Mouse (Mus musculus) heart, postnatal 0 days (tissue): Measurements from ENCODE around the gene Alx1. TPM values are rescaled to one million over a fixed set of nuclear protein-coding genes. Genes with fewer than 3 reads are reported as not detected.

Experiments
- ATAC-seq: fragments of 200-750 bp; cut with Nextera tagmentation; 2 replicates; pipeline ENCODE4 v1.8.0; 2017; ENCODE audit warnings: low read depth, moderate number of reproducible peaks, moderate library complexity; ENCODE audit not compliant: insufficient read depth
- DNase-seq: peaks from one replicate; pipeline ENCODE4 v3.0.0-alpha.2; 2016; ENCODE audit warnings: low spot score
- H3K27ac ChIP-seq: fragments of 300-500 bp; sonication (generic); 2 replicates; pipeline ENCODE4 v1.5.1; 2014; ENCODE audit warnings: low read depth, mild to moderate bottlenecking
- H3K27me3 ChIP-seq: fragments of 300-500 bp; sonication (generic); 2 replicates; pipeline ENCODE4 v1.6.1; 2014; ENCODE audit warnings: low read length, mixed read lengths; ENCODE audit not compliant: control insufficient read depth, insufficient read depth
- H3K36me3 ChIP-seq: fragments of 300-500 bp; sonication (generic); replicated peaks from 2 replicates; pipeline ENCODE4 v1.6.1; 2014; ENCODE audit warnings: low read length, mixed read lengths; ENCODE audit not compliant: control insufficient read depth, insufficient read depth
- H3K4me1 ChIP-seq: fragments of 300-500 bp; sonication (generic); 2 replicates; pipeline ENCODE4 v1.6.1; 2014; ENCODE audit warnings: antibody characterized with exemption; ENCODE audit not compliant: control insufficient read depth, insufficient read depth
- H3K4me2 ChIP-seq: fragments of 300-500 bp; sonication (generic); 2 replicates; pipeline ENCODE4 v1.6.1; 2014; ENCODE audit warnings: low read depth, mild to moderate bottlenecking, low read length, moderate library complexity
- H3K4me3 ChIP-seq: fragments of 300-500 bp; sonication (generic); 2 replicates; pipeline ENCODE4 v1.5.1; 2014; ENCODE audit warnings: low read depth, low read length
- H3K9ac ChIP-seq: fragments of 300-500 bp; sonication (generic); replicated peaks from 2 replicates; pipeline ENCODE4 v1.6.1; 2014; ENCODE audit warnings: low read depth, low read length, mixed read lengths
- H3K9me3 ChIP-seq: fragments of 300-500 bp; sonication (generic); replicated peaks from 2 replicates; pipeline ENCODE4 v1.6.1; 2016; ENCODE audit warnings: low read length; ENCODE audit not compliant: control insufficient read depth
- CTCF ChIP-seq: IDR thresholded peaks from 2 replicates; pipeline ENCODE4 v1.5.1; 2016; ENCODE audit warnings: antibody characterized with exemption, control low read depth, low read depth
- EP300 ChIP-seq: IDR thresholded peaks from 2 replicates; pipeline ENCODE4 v1.6.1; 2016; ENCODE audit warnings: antibody characterized with exemption, low read depth
- WGBS: fragments of 180-500 bp; shearing (Covaris S2); extraction: QIAGEN DNeasy Blood & Tissue Kit; methylation state at CpG from one replicate; pipeline ENCODE4 v1.1.7; 2014; 5-methylcytosine and 5-hydroxymethylcytosine counted together
- polyA plus RNA-seq: library from polyadenylated mRNA; unstranded; fragments of >200 nt; fragmentation: Nextera tagmentation; extraction: Ambion mirVana; gene quantifications from 2 replicates; pipeline ENCODE4 v1.2.1, GENCODE M21; 2015
- total RNA-seq: library from RNA; depleted of rRNA; stranded (reverse); fragments of >200 nt; gene quantifications from 2 replicates; pipeline ENCODE4 v1.2.3, GENCODE M21; 2014; ENCODE audit warnings: low replicate concordance; rRNA removed

Alx1 gene
- not detected in 2 replicates for total RNA-seq
- 0.08 TPM in 1 of 2 replicates, not detected in the other for polyA plus RNA-seq

- H3K4me3 ChIP-seq: peak within 1 kb of the TSS; percentile 44
These were observed at the start of gene Alx1 for GRCm38 (mm10) chr10:103029730-103030490. TSS of gene Alx1 (minus strand) at chr10:103030215.

GRCm38 (mm10) chr10:103049593-103049992 is 19.6 kb upstream of the Alx1 start:
- Histone ChIP-seq H3K4me3 (no peak overlapping the region), H3K36me3 (no peaks in the 10 kb centered on the region), H3K27me3 (no peaks in the 10 kb centered on the region), H3K4me1 (no peaks in the 10 kb centered on the region), H3K9ac (no peak overlapping the region), H3K4me2 (no peak overlapping the region), H3K9me3 (no peaks in the 10 kb centered on the region), H3K27ac (no peak overlapping the region)
- no peak for ATAC-seq
- TF ChIP-seq CTCF (no peak), EP300 (no peak)
- 72% methylated on average over 2 of the region's 2 CpGs for WGBS
- no peak for DNase-seq

More at GRCm38 (mm10) chr10:103029730-103030490, at the start of gene Alx1:
- no peak within 1 kb of the TSS for H3K27ac ChIP-seq
- DNase-seq: no peak
- WGBS: 4% methylated on average over 32 of the region's 32 CpGs
- no peak for ATAC-seq
- TF ChIP-seq EP300: no peak
- H3K9me3 ChIP-seq: no peaks in the 10 kb centered on the region
- no peak within 1 kb of the TSS for H3K9ac ChIP-seq
- peaks cover 91% of the 10 kb centered on the region for H3K27me3 ChIP-seq
- no peaks in the 10 kb centered on the region for H3K36me3 ChIP-seq
- no peak within 1 kb of the TSS for H3K4me2 ChIP-seq
- no peaks in the 10 kb centered on the region for H3K4me1 ChIP-seq

GRCm38 (mm10) chr10:103046623-103047022 is 16.6 kb upstream of the Alx1 start:
- no peaks in the 10 kb centered on the region for H3K36me3 ChIP-seq
- no peaks in the 10 kb centered on the region for H3K9me3 ChIP-seq
- TF ChIP-seq EP300 (no peak), CTCF (no peak)
- WGBS: 51% methylated on average over 3 of the region's 3 CpGs
- no peak overlapping the region for H3K9ac ChIP-seq
- H3K4me1 ChIP-seq: no peaks in the 10 kb centered on the region
- H3K4me3 ChIP-seq: no peak overlapping the region
- H3K4me2 ChIP-seq: no peak overlapping the region
- no peak overlapping the region for H3K27ac ChIP-seq
- no peaks in the 10 kb centered on the region for H3K27me3 ChIP-seq
- no peak for ATAC-seq
- no peak for DNase-seq

GRCm38 (mm10) chr10:103045019-103045418 is 15.0 kb upstream of the Alx1 start:
- ATAC-seq: no peak
- TF ChIP-seq CTCF (no peak), EP300 (no peak)
- Histone ChIP-seq H3K27me3 (no peaks in the 10 kb centered on the region), H3K4me2 (no peak overlapping the region), H3K36me3 (no peaks in the 10 kb centered on the region), H3K9ac (no peak overlapping the region), H3K9me3 (no peaks in the 10 kb centered on the region), H3K27ac (no peak overlapping the region), H3K4me3 (no peak overlapping the region), H3K4me1 (no peaks in the 10 kb centered on the region)
- no peak for DNase-seq
- 37% methylated on average over 2 of the region's 2 CpGs for WGBS

- no peaks in the 10 kb centered on the region for H3K36me3 ChIP-seq
- H3K9ac ChIP-seq: no peak overlapping the region
- TF ChIP-seq CTCF (no peak), EP300 (no peak)
- H3K4me1 ChIP-seq: no peaks in the 10 kb centered on the region
- H3K4me3 ChIP-seq: no peak overlapping the region
- H3K9me3 ChIP-seq: no peaks in the 10 kb centered on the region
- ATAC-seq (no peak), DNase-seq (no peak)
- peaks cover 66% of the 10 kb centered on the region for H3K27me3 ChIP-seq
- no peak overlapping the region for H3K4me2 ChIP-seq
- WGBS: 3% methylated on average over 14 of the region's 14 CpGs
- no peak overlapping the region for H3K27ac ChIP-seq
These were observed 5.1 kb upstream of the Alx1 start for GRCm38 (mm10) chr10:103035002-103035640.
